Mouse (Mus musculus) embryo, embryonic 11.5 days (tissue): Measurements from ENCODE around the gene Dgkq.

Experiments
- DNase-seq: peaks from one replicate; pipeline ENCODE4 v3.0.0-alpha.2; 2012; ENCODE audit warnings: low read depth, low spot score

Gene Dgkq

DNA sequence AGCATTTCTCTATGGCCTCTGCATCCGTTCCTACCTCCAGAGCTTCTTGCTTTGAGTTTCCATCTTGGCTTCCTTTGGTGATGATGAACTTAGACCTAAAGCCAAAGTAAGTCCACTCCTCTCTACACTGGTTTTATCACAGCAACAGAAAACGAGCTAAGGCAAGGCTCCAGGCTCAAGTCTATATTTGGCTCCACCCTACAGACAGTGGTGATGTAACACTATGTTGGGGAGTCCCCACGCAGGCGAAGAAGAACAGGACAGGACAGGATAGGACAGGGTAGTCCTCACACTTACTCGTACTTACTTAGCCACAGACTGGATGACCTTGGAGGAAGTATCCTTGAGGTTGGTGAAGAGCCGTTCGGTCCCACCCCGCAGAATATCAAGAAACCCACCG, 66.9 kb downstream of the Dgkq start:
- DNase-seq, result no peak

DNA sequence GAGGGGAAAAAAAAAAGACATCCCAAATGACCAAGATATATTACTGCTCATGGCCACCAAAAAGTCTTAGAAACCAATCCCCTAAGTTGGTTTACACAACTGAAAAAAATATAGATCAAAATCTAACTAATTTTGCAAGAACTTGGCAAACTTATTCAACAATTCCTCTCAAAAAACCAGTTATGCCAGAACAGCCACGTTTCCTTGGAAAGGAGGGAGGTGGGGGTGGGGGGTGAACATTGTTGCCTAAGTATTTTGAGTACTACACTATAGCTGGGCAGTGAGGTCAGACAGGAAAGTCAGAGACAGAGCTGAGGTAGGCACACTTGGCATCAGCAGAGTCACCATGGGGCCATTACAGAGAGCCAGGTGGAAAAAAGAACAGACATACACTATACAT, 69.5 kb downstream of the Dgkq start:
- DNase-seq, result no peak
